Mouse (Mus musculus) myocyte (in vitro differentiated cells): ENCODE results near the gene Fbxo47.

ENCODE experiments used
- CEBPB ChIP-seq: IDR thresholded peaks from 2 replicates; pipeline ENCODE4 v1.6.1; 2011; ENCODE audit warnings: mild to moderate bottlenecking, moderate library complexity; ENCODE audit not compliant: poor library complexity, insufficient read depth, severe bottlenecking
- E2F4 ChIP-seq: IDR thresholded peaks from one replicate; pipeline ENCODE4 v1.6.1; 2011; ENCODE audit warnings: mild to moderate bottlenecking, control low read depth, moderate library complexity; ENCODE audit not compliant: insufficient read depth
- MAX ChIP-seq: IDR thresholded peaks from one replicate; pipeline ENCODE4 v1.6.1; 2011; ENCODE audit warnings: low read depth, mild to moderate bottlenecking, control low read depth
- MYOD1 ChIP-seq, 3 experiments: IDR thresholded peaks; one replicate each; pipeline ENCODE4 v1.6.1; 2011; ENCODE audit warnings: control low read depth in 2 of 3, low read depth in 2 of 3, mild to moderate bottlenecking in 2 of 3, moderate library complexity in 1 of 3; ENCODE audit not compliant: insufficient read length in 2 of 3, control insufficient read depth in 1 of 3
- MYOG ChIP-seq, 3 experiments: IDR thresholded peaks; one replicate each; pipeline ENCODE4 v1.6.1; 2011; ENCODE audit warnings: control low read depth in 2 of 3, low read depth in 2 of 3, mild to moderate bottlenecking in 2 of 3; ENCODE audit not compliant: insufficient read length in 2 of 3, control insufficient read depth in 1 of 3, insufficient read depth in 1 of 3
- POLR2A ChIP-seq: IDR thresholded peaks from one replicate; pipeline ENCODE4 v1.6.1; 2011; ENCODE audit warnings: low read depth, mild to moderate bottlenecking, control low read depth, moderate library complexity; ENCODE audit not compliant: insufficient read length
- POLR2AphosphoS2 ChIP-seq: IDR thresholded peaks from one replicate; pipeline ENCODE4 v1.6.1; 2011; ENCODE audit warnings: low read depth, control low read depth; ENCODE audit not compliant: insufficient read length
- REST ChIP-seq: IDR thresholded peaks from one replicate; pipeline ENCODE4 v1.6.1; 2011; ENCODE audit warnings: mild to moderate bottlenecking, control low read depth, moderate library complexity; ENCODE audit not compliant: insufficient read depth, insufficient read length
- SRF ChIP-seq: IDR thresholded peaks from one replicate; pipeline ENCODE4 v1.6.1; 2011; ENCODE audit warnings: low read depth; ENCODE audit not compliant: control insufficient read depth, insufficient read length
- TCF12 ChIP-seq: IDR thresholded peaks from one replicate; pipeline ENCODE4 v1.6.1; 2011; ENCODE audit warnings: mild to moderate bottlenecking, control low read depth; ENCODE audit not compliant: poor library complexity, insufficient read depth, severe bottlenecking
- TCF3 ChIP-seq: IDR thresholded peaks from one replicate; pipeline ENCODE4 v1.6.1; 2011; ENCODE audit warnings: low read depth, control low read depth; ENCODE audit not compliant: insufficient read length
- USF1 ChIP-seq: IDR thresholded peaks from one replicate; pipeline ENCODE4 v1.6.1; 2011; ENCODE audit warnings: low read depth, mild to moderate bottlenecking, control low read depth, moderate library complexity

DNA sequence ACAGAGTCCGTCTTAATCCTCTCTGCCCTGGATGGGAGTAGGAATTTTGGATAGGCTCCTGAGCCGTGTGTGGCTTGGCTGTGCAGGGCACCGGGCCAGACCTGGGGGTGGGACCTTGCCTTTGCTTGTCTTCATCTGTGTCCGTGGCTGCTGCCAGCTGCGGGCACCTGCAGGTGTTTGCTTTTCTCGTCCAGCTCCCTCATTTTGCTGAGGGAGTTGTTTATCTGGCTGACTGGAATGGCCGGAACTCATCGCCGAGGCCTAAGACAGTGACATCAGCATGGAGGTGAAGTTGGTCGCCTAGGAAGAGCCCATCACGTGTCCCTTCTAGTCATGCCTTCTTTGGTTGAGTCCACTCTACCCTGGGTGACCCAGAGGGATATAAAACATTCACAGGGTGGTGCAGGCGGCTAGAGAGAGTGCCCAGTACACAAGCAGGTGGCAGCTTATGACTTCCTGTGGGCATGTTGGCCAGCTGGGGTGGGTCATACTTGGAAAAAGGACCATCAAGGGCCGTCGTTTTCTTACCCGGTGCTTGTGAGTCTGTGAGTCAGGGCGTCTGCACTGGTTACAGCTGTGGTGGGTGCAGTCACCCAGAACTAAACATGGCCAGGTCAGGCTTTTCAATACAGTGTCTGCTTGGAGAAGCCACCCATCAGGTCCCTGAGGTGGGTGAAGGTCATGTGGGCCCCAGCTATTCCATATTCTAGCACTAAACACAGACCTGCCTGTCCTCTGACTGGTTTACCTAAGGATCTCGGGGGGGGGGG is 70.0 kb downstream of the Fbxo47 start:
- TF ChIP-seq TCF12 (no peak), POLR2A (no peak), USF1 (peak; percentile 80), E2F4 (no peak), POLR2AphosphoS2 (no peak), MAX (no peak), CEBPB (no peak), REST (no peak), TCF3 (peak; percentile 15), MYOD1 (IDR thresholded peaks at IDR 0.05; ENCODE audit: control insufficient read depth in 1 of 3, insufficient read length in 2 of 3, low read depth in 2 of 3) (peak in 2 of 3 experiments; percentile 28 to 84), MYOG (IDR thresholded peaks at IDR 0.05; ENCODE audit: control insufficient read depth in 1 of 3, insufficient read depth in 1 of 3, insufficient read length in 2 of 3, low read depth in 2 of 3) (peak in 1 of 3 experiments; percentile 59), SRF (no peak)
